Mouse (Mus musculus) spleen, postnatal 10 days (tissue): ENCODE results near the gene Nab2.

Experiments
- DNase-seq, 2 experiments: peaks; one replicate each; pipeline ENCODE4 v3.0.0; 2021 to 2022; ENCODE audit warnings: low spot score in 2 of 2

Gene Nab2

GRCm38 (mm10) chr10:127643553-127644238 is 24.7 kb downstream of the Nab2 start:
- peak; percentile 70 to 86 for DNase-seq

GRCm38 (mm10) chr10:127642772-127643552 is 25.4 kb downstream of the Nab2 start, which contains the start of gene Stat6:
Gene Stat6 (plus strand): TSS chr10:127642986.
- peak; percentile 70 to 86 for DNase-seq

- DNase-seq, result peak; percentile 88 to 95
Observed at GRCm38 (mm10) chr10:127641861-127642771, 26.3 kb downstream of the Nab2 start.

DNA sequence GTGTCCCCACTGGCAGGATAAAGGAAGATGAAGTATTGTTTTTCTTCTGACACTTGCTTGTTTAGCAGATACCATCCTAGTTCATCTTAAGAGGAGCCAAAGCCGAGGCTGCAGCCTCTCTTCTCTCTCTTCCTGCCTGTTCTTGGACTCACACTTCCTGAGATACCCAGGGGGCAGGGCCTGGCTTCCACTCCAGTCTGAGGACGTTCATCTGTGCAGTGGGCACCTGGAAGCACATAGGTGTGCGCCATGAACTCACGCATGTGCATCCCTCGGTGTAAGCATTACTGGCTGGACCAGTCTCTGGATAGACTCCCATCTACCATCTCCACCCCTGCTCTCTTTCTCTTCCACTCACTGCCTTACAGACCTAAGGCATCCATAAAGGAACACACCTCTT is 27.9 kb downstream of the Nab2 start:
- no peak for DNase-seq

DNA sequence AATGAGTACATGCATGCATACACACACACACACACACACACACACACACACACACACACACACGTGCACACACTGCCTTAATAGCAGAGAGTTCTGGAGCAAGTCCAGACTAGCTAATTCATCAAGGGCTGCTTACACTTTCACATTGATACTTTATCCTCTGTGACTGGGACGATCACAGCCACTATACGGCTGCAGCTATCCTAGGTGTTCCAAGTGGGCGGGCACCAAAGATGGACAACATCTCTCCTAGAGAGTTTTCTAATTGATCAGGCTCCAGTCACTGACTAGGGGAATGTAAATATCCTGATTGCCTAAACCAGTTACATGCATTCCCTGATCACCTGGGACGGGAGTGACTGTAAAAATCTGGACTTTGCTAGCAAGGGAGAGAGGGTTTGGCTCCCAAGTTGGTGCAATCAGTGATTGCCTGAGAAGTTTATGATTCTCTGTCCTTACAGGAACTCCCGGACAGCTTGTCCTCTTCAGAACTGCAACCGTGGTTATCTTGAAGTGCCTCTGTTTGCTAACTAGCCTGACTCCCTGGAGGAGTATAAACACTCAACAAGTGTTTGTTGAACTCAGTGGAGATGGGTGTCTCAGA is 35.6 kb downstream of the Nab2 start:
- no peak for DNase-seq

GRCm38 (mm10) chr10:127631261-127632214 is 36.8 kb downstream of the Nab2 start:
- DNase-seq, result peak in 1 of 2 experiments; percentile 22

DNA sequence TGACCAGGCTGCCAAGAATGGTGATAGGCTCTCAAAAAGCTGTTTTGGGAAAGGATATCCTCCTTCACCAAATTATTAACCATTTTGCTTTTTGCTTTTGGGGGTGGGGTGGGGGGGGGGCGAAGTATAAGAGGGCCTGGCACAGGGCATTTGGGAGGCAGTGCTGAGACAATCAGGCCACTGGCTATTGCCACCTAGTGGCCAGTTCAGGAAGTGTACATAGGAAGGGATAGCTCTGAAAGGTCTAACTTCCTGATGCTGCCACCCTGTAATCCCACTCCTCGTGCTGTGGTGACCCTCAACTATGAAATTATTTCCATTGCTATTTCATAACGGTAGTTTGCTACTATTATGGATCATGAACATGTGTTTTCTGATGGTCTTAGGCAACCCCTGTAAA is 41.9 kb downstream of the Nab2 start:
- peak in 1 of 2 experiments; percentile 57 for DNase-seq

DNA sequence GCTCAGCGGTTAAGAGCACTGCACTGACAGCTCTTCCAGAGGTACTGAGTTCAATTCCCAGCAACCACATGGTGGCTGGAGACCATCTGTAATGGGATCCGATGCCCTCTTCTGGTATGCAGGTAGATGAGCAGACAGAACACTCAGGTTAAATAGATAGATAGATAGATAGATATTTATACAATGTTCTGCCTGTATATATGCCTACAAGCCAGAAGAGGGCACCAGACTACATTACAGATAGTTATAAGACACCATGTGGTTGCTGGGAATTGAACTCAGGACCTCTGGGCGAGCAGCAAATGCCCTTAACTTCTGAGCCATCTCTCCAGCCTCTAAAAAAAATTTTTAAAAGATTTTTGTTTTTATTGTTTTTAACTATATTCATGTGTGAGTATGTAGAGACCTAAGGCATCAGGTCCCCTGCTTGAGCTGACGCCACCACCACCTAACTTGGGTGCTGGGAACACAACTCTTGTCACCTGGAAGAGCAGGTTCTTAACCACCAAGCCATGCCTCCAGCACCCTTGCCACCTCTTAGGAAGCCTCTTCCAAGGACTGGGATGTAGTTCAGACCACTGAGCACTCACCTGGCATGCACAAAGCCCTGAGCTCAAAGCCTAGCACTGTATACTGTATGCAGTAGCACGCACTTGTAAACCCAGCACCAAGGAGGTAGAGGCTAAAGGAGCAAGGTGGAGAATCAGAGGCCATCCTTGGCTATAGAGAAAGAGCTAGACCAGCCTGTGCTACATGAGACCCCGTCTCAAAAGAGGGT is 44.7 kb downstream of the Nab2 start:
- DNase-seq, result no peak

DNA sequence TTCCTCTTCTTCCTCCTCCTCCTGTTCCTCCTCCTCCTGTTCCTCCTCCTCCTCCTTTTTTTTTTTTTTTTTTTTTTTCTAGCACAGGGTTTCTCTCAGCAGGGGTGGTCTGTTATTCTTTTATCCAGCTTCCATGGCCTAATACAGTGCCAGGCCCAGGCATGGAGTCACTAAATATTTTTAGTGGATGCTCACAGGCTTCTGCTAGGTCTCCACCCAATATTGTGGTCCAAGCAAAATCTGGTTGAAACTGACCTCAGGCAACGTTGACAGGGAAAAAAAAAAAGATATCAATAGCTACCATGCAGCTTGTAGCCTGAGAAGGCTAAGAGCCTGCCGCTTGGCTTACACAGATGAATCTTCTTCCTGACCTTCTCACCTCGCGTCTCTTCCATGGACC is 45.7 kb downstream of the Nab2 start:
- no peak for DNase-seq

DNA sequence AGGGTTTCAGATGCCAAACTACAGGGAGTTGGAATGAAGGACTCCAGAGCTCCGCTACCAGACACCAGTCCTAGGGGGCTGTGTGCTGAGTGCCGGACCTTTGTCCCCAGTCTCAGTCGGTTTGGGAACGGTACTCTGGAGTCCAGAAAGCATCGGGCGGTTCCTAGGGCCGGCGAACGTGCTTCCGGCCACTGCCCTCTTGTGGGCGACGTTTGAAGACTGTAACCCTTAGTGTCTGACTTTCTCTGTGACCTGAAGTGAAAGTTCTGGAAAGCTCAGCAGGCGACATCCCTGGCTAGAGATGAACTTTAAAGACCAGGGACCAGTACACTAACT is 46.3 kb downstream of the Nab2 start:
- DNase-seq, result peak in 1 of 2 experiments; percentile 63

- peak; percentile 50 to 56 for DNase-seq
Observed at GRCm38 (mm10) chr10:127621191-127622056, 46.9 kb downstream of the Nab2 start.

- no peak for DNase-seq
Observed at GRCm38 (mm10) chr10:127620406-127621190, 47.8 kb downstream of the Nab2 start, which contains the start of gene Lrp1. Gene Lrp1 (minus strand): TSS chr10:127621148.

DNA sequence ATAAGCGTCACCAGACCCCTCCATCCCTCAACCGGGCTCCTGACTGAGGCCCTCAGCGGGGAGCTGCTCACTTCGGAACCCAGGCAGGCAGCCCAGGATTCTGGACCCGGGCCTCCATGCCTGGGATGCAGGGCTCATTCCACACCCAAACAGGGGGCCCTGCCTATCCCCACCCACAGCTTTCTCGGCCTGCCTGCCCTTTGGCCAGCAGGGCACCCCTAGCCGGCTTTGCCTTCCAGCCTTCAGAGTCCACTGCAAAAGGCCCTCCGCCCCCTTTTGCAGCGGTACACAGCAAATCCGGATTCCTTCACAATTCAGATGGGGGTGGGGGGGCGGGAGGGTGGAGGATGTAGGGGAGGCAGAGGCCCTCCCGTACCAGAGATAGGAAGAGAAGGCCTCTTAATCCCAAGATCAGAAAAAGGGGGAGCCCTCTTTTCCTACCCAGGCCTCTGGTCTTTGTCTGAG is 48.4 kb downstream of the Nab2 start:
- no peak for DNase-seq

GRCm38 (mm10) chr10:127619119-127619721 is 49.1 kb downstream of the Nab2 start:
- DNase-seq, result no peak

GRCm38 (mm10) chr10:127618173-127618572 is 50.2 kb downstream of the Nab2 start:
- DNase-seq, result no peak

DNA sequence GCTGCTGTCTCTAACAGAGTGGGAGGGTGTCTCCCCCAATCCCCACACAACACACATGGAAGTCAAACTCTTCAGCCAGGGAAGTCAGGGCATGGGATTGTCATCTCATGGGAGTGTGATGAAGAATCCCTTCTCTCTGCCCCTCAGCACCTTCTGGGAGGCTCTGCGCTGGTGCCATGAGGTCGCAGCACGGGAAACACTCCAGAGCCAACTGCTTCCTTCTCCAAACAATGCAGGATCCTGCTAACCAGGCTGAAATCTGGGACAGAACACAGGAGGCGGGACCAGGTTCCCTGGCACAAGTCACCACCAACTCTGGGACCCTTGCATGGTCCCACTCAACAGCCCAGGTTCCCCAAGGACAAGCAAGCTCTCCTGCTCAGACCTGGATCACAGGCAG is 51.1 kb downstream of the Nab2 start:
- DNase-seq, result no peak

GRCm38 (mm10) chr10:127616261-127616679 is 52.1 kb downstream of the Nab2 start:
- DNase-seq, result no peak
